Mouse (Mus musculus) naive thymus-derived CD4-positive, alpha-beta T cell, adult 2 months (primary cell): Measurements from ENCODE around the gene Enthd1.
A peak's percentile ranks its signal among the peaks of the same experiment; 100 is the strongest.
"Not testable (repeated sequence)": the region's sequence is repeated elsewhere in the genome, so short reads cannot be mapped to it uniquely, and the experiment has no call there.

Source experiments
- DNase-seq: peaks from one replicate; pipeline ENCODE4 v3.0.0-alpha.2; 2011; ENCODE audit warnings: low read depth

Gene Enthd1

DNA sequence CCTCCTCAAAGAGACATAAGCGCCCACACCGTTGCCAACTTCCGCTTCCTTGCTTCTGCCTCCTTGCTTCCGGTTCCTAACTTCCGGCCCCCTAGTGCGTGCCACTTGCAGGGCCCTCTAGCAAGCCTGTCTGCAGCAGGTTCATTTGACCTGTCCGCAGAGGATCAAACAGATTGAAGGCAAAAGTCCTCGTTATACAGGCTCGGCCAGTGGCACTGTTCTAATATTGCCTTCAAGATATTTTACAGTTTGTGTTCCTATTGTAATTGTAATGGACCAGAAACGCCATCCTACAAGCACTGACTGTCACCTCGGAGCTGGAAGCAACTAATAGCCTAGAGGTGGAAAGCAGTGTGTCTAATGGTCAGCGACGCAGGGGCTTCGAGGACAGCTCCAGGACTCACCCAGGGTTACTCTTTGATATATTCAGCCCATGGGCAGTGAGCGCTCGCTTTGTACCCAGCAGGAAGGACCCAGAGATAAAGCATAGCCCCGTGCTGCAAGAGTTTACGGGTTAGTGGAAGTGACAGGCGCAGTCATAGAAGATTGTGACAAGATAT lies at the start of gene Enthd1:
TSS of gene Enthd1 (minus strand) at position 51 of the 560 bp plus-strand sequence.
- DNase-seq, result peak; percentile 43

DNA sequence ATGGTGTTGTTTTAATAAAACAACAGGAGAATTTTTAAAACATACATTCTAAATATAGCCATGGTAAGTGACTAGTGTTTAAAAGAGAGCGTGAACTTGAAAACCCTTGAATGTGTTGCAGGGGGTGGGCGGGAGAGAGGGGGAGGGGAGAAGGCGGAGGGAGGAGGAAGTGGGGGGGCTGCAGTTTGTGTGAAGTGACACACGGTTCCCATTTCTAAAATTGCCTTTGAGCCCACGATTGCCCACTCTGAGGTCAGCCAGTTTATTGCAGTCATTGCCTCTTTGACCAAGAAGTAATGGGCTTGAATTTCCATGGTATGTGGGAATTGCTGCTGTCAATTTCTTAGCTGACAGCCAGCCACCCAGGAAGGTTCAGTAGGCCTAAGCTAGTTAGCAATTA lies 48.9 kb upstream of the Enthd1 start:
- no peak for DNase-seq

DNA sequence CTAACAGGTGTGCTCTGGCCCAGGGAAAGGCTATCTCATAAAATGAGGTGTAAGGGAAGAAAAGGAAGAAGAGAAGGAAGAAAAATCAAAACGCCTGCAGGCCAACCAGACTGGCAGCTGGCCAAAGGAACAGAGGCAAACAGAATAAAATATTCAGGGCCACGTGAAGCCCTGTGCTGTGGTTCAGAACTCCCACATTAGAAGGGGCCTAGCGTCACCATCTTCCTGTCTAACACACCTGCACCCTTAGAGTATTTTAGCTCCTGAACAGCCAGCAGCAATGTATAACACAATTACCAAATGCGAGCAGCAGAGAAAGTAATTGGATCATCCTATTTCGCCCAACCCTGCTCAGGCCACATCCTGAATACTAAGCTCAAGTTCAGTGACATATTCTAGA lies 46.5 kb upstream of the Enthd1 start:
- DNase-seq, result peak; percentile 90

DNA sequence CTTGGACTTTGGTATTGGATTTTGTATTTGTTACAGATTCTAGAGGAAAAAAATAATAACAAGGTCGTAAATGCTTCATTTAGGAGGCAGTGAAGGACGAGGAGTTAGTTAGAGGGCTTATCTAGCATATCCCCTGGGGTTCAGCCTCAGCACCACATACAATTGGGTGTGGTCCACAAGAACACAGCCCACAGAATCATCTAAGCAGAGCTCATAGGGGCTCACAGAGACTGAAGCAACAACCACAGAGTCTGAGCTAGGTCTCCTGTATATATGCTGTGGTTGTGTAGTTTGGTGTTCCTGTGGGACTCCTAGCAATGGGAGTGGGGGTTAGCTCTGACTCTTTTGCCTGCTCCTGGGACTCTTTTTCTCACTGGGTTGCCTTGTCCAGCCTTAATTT lies 45.4 kb upstream of the Enthd1 start:
- DNase-seq, result peak; percentile 65

DNA sequence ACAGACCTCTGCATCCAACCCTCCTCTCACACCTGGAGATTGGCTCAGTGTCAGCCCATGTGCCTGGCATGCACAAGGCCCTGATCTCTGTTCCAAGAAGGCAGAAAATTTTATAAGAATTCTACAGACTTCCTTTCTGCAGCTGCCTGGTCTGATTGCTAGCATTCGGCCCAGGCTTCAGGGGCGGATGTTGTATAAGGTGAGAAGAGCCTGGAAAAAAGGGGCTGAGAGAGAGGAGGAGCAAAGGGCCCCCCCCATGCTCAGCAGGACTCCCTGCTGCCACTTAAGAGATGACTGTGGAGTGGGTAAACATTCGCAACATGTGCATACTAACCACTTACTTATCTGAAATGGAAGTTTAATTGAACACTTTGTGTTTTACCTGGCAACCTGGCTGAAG lies 43.0 kb upstream of the Enthd1 start:
- no peak for DNase-seq

DNA sequence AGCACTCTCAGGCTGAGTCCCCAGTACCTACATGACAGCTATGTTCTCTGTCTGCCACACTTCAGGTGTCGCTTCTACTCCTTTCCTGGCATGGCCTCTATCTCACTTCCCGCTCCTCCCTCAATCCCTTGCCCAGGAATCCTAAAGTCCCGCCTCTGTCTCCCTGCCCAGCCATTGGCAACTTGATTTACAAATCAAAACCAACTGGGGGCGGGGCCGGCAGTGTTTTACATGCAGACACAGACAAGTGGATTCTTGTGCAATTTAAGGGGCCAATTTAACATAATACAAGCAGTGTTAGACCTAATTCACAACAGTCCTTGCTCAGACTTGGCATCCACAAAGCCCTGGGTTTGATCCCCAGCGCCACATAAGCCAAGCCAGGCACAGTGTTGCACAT lies 39.1 kb upstream of the Enthd1 start:
- DNase-seq, result no peak

DNA sequence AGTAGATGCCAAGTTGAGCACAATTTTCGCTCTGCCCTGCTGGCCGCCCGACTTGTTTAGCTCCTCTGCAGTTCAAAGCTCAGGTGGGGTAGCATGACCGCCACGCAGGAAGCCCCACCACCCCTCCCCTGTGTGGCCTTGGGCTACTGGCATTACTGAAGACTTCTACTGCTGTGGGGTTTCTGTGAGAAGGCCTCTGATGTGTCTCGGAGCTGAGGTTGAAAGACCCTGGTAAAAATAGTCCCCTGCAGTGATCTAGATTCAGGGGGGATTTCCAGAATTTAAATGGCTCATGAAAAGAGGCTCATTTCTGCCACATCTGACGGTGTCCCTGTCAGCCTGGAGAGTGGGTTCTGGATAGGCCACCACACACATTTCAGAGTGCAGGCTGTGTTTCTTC lies 37.5 kb upstream of the Enthd1 start:
- peak; percentile 77 for DNase-seq

DNA sequence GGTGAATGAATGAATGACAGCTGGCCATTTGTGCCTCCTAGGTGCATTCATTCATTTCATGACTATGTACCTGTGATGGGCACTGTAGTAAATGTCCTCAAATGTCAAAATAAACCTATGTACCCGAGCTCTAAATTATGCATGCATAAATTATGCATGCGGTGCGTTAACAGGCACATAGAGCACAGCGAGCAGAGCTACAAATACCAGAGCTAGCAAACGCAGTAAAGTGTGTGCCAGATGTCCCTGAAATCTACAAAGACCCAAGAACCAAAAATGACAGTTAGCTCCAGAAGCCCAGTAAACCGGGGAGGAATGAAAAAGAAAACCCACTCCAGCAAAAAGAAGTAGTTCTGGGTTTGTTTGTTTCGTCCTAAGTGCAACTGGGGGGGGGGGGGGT lies 36.5 kb upstream of the Enthd1 start:
- no peak for DNase-seq

DNA sequence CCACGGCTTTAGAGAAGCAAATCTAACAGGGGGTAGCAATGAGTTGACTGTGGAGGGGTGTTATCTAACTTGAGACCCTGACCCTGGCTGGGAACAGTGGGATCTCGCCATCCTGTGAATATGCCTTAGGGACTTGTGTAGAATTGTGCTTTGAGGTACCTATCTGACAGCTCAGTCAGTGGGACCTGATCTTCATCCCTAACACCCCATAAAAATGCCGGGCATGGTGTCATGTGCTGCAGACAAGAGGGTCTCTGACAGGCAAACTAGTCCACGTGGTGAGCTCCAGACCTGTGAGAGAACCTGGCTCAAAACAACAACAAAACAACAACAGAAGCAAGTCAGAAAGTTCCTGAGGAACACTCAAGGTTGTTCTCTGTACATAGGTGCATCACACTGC lies 34.9 kb upstream of the Enthd1 start:
- DNase-seq, result no peak

DNA sequence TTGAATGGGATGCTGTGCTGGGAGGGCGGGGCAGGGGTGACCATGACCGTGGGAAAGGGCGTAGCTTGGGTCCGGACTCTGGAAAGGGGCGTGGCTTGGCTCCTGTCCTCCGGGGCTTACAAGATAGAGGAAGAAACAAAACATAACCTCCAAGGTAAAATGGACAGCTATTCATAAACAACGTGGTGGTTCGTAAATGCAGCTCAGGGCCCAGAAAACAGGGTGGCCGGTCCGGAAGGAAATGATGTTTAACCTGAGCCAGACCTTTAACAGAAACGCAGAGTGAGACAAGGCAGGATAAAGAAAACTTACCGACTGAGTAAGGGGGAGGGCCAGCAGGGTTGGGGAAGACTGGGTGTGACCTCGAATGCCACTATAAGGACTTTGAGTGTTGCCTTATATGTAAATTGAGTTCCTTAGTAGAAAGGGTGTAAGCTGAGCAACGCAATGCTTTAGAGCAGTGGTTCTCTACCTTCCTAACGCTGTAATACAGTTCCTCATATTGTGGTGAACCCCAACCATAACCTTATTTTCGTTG lies 34.3 kb upstream of the Enthd1 start:
- peak; percentile 75 for DNase-seq

DNA sequence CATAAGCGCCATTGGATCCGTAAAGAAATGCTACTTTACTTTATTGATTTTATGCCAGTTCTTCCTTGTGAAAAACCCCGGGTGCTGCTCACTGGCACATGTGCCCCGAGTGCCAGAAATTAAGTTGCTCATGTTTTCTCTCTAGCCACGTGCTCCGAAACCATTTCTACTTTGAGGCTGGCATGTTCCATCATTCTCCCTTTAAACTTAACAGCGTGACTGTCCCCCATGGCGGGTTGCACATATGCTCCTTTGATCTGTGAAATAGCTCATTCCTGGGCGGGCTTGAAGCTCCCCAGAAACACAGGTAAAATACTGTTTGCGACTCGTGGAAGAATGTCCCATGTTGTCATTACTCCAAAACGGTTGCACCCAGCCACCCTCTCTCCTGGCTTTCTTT lies 33.8 kb upstream of the Enthd1 start:
- DNase-seq, result peak; percentile 72

DNA sequence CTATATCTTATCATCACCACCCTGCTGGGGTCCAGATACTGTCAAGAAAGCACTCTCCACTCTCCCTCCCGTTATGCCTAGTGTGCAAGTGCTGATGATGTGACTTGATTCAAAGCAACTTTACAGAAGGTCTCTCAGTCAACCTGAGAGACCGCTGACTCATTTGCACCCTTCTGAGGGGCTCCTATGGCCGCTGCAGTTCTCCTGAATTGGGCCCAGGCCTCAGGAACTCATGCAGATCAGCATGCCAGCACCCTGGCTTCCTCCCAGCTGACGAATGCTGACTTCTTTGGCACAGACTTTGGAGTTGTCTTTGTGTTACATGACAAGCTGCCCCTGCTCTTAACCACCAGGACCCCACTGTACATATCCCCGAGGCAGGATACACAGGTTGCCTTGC lies 28.9 kb upstream of the Enthd1 start:
- DNase-seq, result no peak

DNA sequence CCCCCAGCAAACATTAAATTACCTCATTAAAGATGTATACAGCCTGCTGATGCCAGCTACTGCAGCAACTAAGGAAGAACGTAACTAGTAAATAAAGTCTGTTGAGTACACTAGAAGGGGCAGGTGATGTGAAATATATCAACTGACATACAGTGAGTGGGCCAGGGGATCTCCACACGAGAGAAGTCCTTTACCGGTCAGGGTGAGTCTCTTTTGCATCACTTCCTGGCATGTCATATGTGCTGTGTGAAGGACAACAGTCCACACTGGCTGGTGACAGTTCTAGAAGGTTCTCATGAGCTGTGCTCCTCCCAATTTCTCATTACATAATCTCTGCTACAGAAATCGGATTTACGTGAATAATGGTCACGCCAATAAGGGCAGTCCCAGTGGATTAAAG lies 27.8 kb upstream of the Enthd1 start:
- DNase-seq, result no peak

DNA sequence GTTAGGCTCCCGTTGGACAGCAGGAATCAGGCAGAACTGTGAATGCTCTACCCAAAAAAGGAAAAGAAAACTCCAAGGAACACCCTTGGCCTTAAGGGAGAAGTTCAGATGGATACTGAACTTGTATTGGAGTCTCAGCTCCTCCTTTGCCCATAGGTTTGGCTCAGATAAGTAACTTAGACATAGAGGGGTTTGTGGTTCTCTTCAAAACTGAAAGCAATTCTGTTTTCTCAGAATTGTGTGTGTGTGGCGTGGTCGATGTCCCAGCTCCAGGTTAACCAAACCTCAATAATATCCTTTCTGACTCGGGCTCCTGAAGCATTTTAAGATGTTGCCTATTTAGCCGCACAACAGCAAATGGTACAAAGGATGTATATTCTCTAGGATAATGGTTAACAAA lies 25.7 kb upstream of the Enthd1 start:
- peak; percentile 75 for DNase-seq

DNA sequence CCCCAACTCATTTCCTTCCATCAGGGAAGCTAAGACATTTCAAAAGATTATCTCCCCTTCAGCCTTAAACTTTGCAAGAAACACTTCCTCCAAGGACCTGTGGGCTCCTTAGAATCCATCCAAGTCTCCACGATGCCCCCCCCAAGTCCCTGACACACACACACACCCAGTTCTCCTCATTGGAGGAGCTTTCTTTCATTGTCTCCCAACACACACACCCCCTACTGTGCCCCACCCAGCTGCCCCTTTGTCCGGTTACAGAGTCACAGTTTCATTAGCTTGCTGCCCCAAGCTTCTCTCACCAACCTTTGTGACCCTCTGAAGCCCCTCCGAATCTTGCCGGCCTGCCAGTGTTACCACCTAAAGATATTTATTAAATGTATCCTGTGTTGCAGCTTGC lies 21.3 kb upstream of the Enthd1 start:
- DNase-seq, result no peak

DNA sequence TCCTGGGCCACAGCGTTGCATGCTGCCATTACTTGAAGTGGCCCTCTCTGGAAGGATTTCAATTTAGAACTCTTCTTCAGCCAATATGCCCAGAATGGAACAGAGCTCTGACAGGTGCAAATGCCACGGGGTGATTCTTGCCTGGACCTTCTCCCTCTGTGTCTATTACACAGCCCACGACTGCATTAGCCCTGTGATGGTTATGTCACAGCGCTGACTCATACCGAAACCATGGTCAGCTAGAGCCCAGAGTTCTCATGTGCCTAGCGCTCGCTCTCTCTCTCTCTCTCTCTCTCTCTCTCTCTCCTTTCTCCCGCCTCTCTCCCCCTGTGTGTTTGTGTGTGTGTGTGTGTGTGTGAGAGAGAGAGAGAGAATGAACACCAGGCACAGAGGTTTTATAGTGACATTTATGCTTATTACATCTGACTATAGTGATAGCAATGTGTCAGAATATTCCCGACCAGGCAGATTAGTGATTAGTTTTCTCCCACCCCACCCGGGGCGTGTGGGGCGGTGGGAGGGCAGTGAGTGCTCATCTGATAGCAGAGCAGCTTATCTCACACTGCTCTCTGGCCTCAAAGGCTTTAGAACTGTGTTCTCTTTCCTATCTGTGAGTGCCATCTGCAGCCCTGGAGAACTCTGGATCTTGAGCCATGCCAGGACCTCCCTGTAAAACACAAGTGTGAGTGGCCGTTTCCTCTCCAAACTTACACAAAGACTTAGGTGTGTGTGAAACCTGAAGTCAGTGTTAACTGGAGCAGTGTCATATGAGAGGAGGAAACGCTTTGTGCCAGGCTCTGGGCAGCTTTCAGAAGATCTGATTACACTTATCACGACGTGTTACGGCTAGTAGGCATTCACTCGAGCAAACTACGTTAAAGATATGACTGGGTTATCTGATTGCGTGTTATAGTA lies 17.9 kb upstream of the Enthd1 start:
- DNase-seq, result peak; percentile 70

DNA sequence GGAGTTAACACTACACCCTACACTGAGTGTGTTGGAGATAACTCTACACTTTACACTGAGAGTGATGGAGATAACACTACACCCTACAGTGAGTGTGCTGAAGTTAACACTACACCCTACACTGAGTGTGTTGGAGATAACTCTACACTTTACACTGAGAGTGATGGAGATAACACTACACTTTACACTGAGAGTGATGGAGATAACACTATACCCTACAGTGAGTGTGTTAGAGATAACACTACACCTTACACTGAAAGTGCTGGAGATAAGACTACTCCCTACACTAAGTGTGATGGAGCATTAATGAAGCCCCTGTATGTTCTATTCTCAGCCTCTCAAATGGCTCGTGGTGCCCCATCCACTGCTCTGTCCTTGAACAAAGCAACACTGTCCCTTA lies 15.6 kb upstream of the Enthd1 start:
- DNase-seq, result not testable (repeated sequence)

DNA sequence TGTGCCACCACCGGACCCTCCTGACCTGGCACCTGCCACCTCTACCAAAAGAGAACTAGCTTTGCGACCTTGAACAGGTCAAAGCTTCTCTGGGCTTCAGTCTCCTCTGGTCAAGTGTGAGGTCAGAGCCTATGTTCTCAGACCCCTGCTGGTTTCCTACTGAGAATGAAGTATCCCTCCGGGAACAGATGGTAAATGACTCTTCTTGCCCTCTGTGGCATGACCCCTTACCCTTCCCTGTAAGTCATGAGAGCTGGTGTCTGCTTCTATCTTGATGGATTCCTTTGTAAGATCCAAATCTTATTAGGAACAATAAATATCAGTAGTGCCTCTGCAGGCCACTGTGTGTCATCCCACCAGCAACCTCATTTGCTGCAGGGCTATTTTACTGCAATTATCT lies 14.2 kb upstream of the Enthd1 start:
- no peak for DNase-seq

DNA sequence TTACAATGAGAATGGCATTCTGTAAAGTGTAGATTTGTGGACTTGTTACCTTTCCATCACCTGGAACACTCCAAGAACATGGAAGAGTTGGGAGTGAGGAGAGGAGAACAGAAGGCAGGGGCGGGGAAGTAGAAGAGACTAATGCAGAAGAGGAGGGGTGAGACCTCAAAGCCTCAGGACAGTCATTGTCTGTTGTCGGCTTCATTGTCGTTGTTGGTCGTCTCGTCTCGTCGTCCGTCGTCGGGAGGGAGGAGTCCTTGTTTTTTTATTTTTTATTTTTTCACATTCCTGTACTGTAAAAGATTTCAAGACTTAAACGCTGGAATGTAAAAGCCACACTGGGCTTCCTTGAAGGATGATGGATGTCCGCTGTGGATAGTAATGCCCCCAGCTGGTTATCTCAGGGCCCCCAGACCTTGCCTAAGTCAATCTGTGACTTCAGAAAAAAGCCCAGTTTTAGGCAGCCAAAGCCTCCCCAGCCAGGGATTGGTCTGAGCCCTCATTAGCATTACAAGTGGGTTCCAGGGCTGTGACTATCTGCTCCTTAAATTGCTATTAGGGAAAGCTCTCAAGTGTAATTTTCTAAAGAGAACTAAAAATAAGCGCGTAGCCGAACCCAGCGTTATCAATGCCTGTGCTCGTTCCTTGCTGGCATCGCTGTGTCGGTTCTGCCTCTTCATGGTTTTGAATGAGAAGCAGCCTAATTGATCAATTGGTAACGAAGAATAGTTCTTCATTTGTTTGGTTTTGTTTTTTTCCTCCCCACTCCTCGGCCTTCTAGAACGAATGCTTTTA lies 12.4 kb upstream of the Enthd1 start:
- no peak for DNase-seq

DNA sequence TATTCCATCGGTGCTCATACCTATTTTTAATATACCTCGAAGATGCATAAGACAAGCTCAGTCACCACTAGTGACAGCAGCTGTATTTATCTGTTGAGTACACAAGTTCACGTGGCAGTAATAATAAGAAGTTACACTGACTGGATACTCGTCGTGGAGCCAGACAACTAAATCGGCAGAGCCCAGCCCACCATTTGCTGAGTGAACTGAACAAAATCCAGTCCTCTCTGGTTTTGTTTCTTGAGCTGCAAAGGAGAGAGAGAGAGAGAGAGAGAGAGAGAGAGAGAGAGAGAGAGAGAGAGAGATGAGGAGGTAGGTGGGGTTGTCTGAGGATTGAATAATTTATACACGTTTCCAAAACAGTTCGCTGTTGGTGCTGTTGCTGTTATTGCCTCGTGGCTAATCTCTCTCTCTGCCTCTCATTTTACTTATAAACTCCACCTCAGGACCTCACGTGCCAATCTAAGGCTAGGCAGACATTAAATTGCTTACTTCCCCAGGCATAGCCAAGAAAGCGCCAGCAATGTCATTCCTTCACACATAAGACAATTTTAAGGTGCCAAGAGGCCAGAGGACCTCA lies 11.5 kb upstream of the Enthd1 start:
- peak; percentile 69 for DNase-seq

DNA sequence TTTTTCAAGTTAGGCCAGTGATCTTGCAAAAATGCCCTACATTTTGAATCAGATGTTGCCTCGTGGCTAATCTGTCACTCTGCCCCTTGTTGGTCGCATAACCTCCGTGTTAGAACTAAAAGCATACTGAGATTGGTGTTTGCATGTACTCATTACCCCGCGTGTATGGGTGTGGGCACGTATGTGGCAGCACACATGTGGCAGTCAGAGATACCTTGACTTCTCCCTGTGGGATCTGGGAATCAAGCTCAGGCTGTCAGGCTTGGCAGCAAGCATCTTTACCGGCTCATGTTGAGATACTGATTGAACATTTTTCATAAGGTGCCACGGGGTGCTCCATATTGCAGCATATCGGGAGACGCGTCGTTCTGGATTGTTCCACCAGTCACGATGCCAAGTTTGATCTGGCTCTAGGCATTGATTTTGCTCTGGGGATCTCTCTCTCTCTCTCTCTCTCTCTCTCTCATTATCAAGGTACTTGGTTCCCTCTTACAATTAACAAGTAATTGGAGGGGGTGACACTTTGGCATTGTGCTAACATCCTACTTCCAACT lies 10.9 kb upstream of the Enthd1 start:
- peak; percentile 67 for DNase-seq
